Mouse (Mus musculus): ENCODE measurements around the gene Stab1. TPM values are rescaled to one million over a fixed set of nuclear protein-coding genes. Genes with fewer than 3 reads are reported as not detected.

Gene Stab1
- polyA plus RNA-seq, 1 experiment: 25.2 TPM

- Histone ChIP-seq H3K4me3 (ENCODE audit: insufficient read depth, low read depth, low read length) (no peak overlapping the region), H3K4me1 (ENCODE audit: control insufficient read depth, insufficient read depth, insufficient read length, low read length) (peaks cover 12% of the 10 kb centered on the region), H3K27ac (replicated peaks; ENCODE audit: low read depth, low read length) (no peak overlapping the region)
These were observed 4.4 kb downstream of the Stab1 start for GRCm38 (mm10) chr14:31164067-31164466.

GRCm38 (mm10) chr14:31161638-31162037 is 6.8 kb downstream of the Stab1 start:
- H3K4me1 ChIP-seq (ENCODE audit: control insufficient read depth, insufficient read depth, insufficient read length, low read length): peaks cover 8% of the 10 kb centered on the region
- H3K4me3 ChIP-seq (ENCODE audit: insufficient read depth, low read depth, low read length): no peak overlapping the region
- no peak overlapping the region for H3K27ac ChIP-seq (replicated peaks; ENCODE audit: low read depth, low read length)

- H3K4me1 ChIP-seq (ENCODE audit: control insufficient read depth, insufficient read depth, insufficient read length, low read length): peaks cover 6% of the 10 kb centered on the region
- no peak overlapping the region for H3K4me3 ChIP-seq (ENCODE audit: insufficient read depth, low read depth, low read length)
- H3K27ac ChIP-seq (replicated peaks; ENCODE audit: low read depth, low read length): no peak overlapping the region
These were observed 7.2 kb downstream of the Stab1 start for GRCm38 (mm10) chr14:31161191-31161590.

DNA sequence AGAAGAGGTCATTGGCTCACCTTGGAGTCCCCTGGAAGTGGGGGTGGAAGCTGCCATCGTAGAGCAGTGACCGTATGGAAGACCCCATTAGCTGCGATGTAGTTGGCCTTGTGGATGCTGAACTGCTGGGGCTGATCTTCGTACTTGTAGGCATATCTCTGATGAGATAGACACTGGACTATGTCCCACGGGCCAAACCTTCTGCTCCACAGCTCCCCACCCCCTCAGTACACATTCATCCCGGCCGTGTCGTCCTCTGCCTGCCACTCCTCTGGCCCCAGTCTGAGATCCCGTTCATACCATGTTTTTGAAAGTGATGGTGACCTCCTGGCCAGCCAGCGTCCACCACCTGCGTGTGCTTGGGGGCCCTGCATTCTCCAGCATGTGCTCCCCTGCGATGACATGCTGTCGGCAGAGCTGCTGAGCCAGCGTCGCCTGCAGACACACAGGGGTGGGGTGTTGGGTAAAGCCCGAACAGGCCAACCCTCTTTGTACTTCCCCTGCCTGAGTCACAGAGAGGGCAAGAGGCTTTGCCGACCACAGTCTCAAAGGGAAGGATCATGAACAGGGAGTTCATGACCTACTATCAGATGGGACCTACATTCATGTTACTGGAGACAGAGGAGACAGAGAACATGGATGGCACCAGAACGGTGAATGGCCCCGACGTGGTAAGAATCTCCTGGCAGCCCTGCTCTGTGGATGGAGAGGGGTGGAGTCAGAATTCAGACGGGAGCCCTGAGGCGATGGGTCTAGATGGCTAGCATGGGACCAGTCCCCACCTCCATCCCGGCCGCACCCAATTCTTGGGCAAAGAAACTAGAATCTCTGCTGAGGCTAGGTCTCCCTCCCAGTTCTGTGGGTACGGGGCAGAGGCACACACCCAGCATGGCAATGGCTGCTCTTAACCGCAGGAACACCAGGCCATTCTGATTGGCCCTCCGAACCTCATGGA is 8.0 kb downstream of the Stab1 start:
- Histone ChIP-seq H3K27ac (replicated peaks; ENCODE audit: low read depth, low read length) (no peak overlapping the region), H3K4me3 (ENCODE audit: insufficient read depth, low read depth, low read length) (no peak overlapping the region), H3K4me1 (ENCODE audit: control insufficient read depth, insufficient read depth, insufficient read length, low read length) (peaks cover 5% of the 10 kb centered on the region)

DNA sequence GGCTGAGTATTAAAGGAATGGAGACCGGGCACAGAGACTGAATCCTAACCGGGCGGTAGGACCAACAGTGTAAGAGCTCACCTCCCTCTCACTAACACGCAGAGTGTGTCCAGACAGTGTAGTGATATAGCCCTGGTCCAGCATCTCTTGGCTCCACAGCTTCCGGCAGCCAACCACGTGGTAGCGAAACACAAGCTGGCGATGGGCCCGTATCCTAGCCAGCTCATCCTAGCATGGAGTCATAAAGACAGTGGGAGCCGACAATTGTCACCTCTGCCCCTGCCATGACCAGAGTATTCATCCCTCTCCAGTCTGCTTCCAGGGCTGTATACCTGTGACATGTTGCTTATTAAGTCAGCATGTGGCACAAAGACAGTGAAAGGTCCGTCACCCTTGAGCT is 22.7 kb downstream of the Stab1 start:
- no peaks in the 10 kb centered on the region for H3K4me1 ChIP-seq (ENCODE audit: control insufficient read depth, insufficient read depth, insufficient read length, low read length)
- H3K27ac ChIP-seq (replicated peaks; ENCODE audit: low read depth, low read length): no peak overlapping the region

DNA sequence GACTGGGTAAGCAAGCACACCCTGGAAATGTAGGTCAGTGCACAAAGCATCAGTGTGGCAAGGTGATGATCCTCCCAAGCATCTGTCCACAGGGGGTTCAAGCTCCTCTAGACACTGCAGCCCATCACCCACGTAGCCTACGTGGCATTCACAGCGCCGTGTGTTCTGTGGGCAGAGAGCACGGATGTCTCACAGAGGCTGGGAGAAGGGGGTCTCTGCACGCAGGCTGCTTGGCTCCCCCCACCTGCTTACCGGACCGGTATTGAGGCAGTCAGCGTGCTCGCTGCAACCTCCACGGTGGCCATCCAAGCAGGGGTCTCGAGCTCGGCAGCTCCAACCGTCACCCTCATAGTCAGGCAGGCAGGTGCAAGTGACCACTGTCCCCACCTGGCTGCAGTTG is 27.4 kb downstream of the Stab1 start:
- no peak overlapping the region for H3K27ac ChIP-seq (replicated peaks; ENCODE audit: low read depth, low read length)
- no peak overlapping the region for H3K4me3 ChIP-seq (ENCODE audit: insufficient read depth, low read depth, low read length)
- no peaks in the 10 kb centered on the region; the same call in 1 of the 2 replicates for H3K4me1 ChIP-seq (ENCODE audit: control insufficient read depth, insufficient read depth, insufficient read length, low read length)

More for the DNA sequence above, 22.7 kb downstream of the Stab1 start:
- H3K4me3 ChIP-seq (ENCODE audit: insufficient read depth, low read depth, low read length): no peak overlapping the region

GRCm38 (mm10) chr14:31140141-31140540 is 28.3 kb downstream of the Stab1 start:
- Histone ChIP-seq H3K4me3 (ENCODE audit: insufficient read depth, low read depth, low read length) (no peak overlapping the region), H3K4me1 (ENCODE audit: control insufficient read depth, insufficient read depth, insufficient read length, low read length) (no peaks in the 10 kb centered on the region; the same call in 1 of the 2 replicates), H3K27ac (replicated peaks; ENCODE audit: low read depth, low read length) (no peak overlapping the region)

DNA sequence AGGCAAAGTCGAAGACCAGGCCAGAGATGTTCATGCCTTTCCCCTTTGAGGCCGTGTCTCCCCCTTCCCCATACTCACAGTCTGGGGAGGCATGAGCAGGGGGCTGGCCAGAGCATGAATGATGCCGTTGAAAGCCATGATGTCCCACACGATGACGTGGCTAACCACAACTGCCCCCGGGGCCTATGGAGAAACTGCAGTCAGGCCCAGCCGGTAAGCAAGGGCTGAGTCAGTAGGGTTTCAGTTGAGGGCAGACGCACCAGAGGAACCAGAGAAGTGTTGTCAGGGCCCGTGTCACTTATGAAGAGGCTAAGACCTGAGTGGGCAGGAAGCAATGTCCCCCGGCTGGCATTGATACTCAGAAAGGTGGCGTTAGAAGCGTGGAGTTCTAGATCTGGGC is 28.8 kb downstream of the Stab1 start:
- H3K4me3 ChIP-seq (ENCODE audit: insufficient read depth, low read depth, low read length): no peak overlapping the region
- H3K27ac ChIP-seq (replicated peaks; ENCODE audit: low read depth, low read length): no peak overlapping the region
- H3K4me1 ChIP-seq (ENCODE audit: control insufficient read depth, insufficient read depth, insufficient read length, low read length): no peaks in the 10 kb centered on the region; the same call in 1 of the 2 replicates

DNA sequence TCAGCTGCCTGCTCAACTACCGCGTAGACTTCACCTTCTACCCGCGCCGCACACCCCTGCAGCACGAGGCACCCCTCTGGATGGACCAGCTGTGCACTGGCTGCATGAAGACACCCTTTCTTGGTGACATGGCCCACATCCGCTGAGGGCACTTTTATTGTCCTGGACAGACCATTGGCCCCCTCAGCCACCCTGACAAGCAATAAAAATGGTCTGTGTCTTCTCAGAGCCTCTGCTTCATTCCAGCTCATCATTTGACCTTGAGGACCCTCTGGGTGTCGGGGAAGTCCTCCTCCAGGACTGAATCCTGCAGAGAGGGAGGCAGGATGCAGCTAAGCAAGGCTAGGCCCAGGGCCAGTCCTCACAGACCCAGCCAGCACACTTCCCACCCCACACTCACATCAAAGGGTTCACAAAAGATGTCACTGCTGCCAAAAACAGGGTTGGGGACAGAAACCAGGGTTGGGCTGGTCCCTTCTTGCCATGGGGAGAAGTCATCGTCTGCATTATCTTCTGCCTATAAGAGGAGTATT is 29.5 kb downstream of the Stab1 start:
- Histone ChIP-seq H3K4me3 (ENCODE audit: insufficient read depth, low read depth, low read length) (no peak overlapping the region), H3K27ac (replicated peaks; ENCODE audit: low read depth, low read length) (no peak overlapping the region), H3K4me1 (ENCODE audit: control insufficient read depth, insufficient read depth, insufficient read length, low read length) (no peaks in the 10 kb centered on the region; the same call in 1 of the 2 replicates)

DNA sequence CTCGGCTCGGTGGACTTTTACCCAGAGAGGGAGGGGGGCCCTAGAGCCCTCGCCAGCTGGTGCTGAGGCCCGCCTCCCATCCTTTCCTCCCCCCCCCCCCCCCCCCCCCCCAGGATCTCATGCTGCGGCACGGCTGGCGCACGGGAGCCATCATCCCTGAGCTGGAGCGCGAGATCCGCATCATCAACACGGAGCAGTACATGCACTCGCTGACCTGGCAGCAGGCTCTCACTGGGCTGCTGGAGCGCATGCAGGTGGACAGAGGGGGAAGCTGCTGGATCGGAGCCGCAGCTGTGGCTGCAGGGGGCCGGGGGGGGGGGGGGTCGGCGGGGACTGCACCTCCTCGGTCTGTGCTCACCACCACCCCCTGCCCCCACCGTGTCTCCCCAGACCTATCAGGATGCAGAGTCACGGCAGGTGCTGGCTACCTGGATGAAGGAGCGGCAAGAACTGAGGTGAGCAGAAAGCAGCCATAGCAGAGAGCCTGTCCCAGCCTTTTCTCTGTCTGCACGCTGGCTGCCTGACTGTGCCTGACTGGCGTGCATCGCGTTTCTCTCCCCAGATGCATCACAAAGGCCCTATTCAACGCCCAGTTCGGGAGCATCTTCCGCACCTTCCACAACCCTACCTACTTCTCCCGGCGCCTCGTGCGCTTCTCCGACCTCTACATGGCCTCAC is 30.1 kb downstream of the Stab1 start:
- no peak overlapping the region for H3K27ac ChIP-seq (replicated peaks; ENCODE audit: low read depth, low read length)
- H3K4me3 ChIP-seq (ENCODE audit: insufficient read depth, low read depth, low read length): no peak overlapping the region
- H3K4me1 ChIP-seq (ENCODE audit: control insufficient read depth, insufficient read depth, insufficient read length, low read length): no peaks in the 10 kb centered on the region; the same call in 1 of the 2 replicates

DNA sequence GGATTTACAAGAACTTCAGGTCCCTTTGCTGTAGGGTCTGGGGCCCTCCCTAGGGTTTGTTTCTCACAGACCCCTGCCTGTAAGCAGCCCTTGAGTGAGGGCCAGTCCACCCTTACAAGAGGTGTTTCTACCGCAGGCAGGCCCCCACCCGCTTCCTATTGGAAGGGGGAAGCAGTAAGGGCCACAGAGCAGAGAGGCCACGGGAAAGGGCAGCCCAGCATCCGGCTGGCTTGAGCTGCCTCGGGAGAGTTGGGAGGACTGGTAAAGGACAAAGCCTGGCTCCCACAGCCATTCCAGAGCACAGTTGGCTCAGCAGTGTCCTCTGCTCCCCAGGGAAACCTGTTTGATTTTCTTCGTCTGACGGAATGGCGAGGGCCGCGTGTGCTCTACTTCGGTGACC is 30.6 kb downstream of the Stab1 start:
- Histone ChIP-seq H3K4me3 (ENCODE audit: insufficient read depth, low read depth, low read length) (no peak overlapping the region), H3K4me1 (ENCODE audit: control insufficient read depth, insufficient read depth, insufficient read length, low read length) (no peaks in the 10 kb centered on the region; the same call in 1 of the 2 replicates), H3K27ac (replicated peaks; ENCODE audit: low read depth, low read length) (no peak overlapping the region)

DNA sequence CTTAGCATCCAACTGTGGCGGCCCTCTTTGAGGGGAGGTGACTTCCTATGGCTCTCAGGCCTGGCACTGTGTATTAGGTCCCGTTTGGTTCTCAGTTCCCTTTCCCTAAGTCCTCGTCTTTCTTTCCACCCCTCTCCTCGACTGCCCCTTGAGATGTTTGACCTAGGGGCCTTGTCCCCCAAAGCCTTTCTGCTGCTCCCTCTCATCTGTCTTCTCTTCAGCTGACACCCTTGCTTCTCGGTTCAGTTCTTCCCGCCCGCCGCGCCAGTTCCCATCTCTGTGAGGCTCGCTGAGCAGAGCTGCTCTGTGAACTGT is 31.2 kb downstream of the Stab1 start:
- no peak overlapping the region for H3K4me3 ChIP-seq (ENCODE audit: insufficient read depth, low read depth, low read length)
- H3K4me1 ChIP-seq (ENCODE audit: control insufficient read depth, insufficient read depth, insufficient read length, low read length): no peaks in the 10 kb centered on the region; the same call in 1 of the 2 replicates
- no peak overlapping the region for H3K27ac ChIP-seq (replicated peaks; ENCODE audit: low read depth, low read length)

GRCm38 (mm10) chr14:31136411-31137280 is 31.8 kb downstream of the Stab1 start:
- Histone ChIP-seq H3K4me1 (ENCODE audit: control insufficient read depth, insufficient read depth, insufficient read length, low read length) (no peaks in the 10 kb centered on the region; the same call in 1 of the 2 replicates), H3K4me3 (ENCODE audit: insufficient read depth, low read depth, low read length) (no peak overlapping the region), H3K27ac (replicated peaks; ENCODE audit: low read depth, low read length) (no peak overlapping the region)

DNA sequence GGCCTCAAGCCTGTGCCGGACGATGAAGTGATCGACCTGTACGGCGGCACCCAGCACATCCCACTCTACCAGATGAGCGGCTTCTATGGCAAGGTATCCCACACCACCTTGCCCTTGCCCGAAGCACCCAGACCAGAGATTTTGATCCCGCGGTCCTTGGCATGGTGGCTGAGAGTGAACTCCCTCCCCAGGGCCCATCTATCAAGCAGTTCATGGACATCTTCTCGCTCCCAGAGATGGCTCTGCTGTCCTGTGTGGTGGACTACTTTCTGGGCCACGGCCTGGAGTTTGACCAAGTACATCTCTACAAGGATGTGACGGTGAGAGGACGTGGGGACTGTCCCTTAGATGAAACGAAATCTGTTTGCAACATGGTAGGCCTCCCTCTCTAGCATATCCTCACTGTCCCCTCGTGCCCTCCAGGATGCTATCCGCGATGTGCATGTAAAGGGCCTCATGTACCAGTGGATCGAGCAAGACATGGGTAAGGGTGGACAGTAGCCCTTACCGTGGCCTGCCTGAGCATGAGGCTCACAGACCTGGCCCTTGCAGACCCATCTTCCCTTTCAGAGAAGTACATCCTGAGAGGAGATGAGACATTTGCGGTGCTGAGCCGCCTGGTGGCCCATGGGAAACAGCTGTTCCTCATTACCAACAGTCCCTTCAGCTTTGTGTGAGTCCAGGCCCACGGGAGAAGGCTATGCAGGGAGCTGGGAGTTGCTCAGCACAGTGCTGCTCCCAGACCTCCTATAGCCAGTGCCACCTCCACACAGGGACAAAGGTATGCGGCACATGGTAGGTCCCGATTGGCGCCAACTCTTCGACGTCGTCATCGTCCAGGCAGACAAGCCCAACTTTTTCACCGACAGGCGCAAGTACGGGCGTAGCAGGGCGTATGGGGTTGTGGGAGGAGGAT is 32.7 kb downstream of the Stab1 start:
- no peak overlapping the region for H3K4me3 ChIP-seq (ENCODE audit: insufficient read depth, low read depth, low read length)
- H3K27ac ChIP-seq (replicated peaks; ENCODE audit: low read depth, low read length): no peak overlapping the region
- no peaks in the 10 kb centered on the region; the same call in 1 of the 2 replicates for H3K4me1 ChIP-seq (ENCODE audit: control insufficient read depth, insufficient read depth, insufficient read length, low read length)
